Mouse (Mus musculus) brain, adult 2 months (tissue): ENCODE results near the gene Ube2b.

Experiments used
- DNase-seq: peaks from one replicate; pipeline ENCODE4 v3.0.0; 2011; ENCODE audit warnings: low read depth, low spot score

Ube2b gene

DNA sequence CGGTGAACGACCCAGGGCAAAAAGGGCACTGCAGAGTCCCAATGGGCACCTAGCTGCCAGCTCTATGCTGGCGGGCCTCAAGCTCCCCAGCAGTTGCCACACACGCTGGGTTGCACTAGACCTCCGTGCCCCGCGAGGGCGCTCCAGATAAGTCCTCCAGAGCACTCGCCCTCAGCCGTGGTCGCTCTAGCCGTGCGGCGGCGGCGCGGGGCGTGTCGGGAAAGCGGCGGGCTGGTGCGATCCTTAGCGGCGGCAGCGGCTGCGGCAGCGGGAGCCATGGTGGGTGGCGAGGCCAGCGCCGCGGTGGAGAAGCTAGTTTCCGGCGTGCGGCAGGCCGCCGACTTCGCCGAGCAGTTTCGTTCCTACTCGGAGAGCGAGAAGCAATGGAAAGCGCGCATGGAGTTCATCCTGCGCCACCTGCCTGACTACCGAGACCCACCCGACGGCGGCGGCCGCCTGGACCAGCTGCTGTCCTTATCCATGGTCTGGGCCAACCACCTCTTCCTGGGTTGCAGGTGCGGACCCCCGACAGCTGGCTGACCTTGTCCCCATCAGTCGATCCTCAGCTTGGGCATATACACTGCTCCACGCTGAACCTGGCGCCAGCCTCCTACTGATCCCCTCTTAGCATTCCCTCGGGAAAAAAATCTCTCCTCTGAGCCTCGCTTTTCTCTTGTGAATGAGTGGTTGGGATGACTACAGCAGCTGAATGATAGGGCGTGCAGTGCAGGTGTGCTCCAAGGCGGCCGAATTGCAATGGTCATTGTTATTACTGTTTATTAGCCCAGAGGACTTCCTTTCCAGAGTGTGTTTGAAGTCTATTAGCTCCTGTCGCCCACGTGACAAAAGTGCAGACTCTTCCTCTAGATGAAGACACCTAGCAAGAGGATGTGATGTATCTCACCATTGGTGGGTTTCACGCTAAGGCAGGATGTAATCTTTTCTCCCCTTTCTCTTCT is 32.8 kb downstream of the Ube2b start, which contains the start of gene Cdkn2aipnl:
Gene Cdkn2aipnl (plus strand): TSS at position 219 of the 959 bp plus-strand sequence.
- DNase-seq: peak; percentile 98

DNA sequence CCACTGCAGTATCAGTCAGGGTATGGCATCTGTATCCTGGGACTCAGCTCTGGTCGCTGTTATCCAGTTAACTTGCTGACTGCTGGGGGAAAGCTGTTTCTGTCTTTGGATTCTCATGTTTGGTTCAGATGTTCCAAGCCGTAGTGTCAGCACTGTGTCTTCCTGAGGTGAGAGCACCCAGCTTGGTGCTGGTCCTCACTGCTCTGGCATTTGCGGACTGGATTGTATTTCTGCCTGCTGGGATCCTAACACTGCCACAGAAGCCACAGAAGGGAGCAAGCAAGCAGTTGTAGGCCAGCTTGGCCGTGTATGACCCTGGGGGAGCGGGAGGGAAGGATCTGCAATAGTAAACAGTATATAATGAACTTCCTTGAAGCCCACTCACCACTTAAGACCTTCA is 33.9 kb downstream of the Ube2b start:
- DNase-seq: no peak

DNA sequence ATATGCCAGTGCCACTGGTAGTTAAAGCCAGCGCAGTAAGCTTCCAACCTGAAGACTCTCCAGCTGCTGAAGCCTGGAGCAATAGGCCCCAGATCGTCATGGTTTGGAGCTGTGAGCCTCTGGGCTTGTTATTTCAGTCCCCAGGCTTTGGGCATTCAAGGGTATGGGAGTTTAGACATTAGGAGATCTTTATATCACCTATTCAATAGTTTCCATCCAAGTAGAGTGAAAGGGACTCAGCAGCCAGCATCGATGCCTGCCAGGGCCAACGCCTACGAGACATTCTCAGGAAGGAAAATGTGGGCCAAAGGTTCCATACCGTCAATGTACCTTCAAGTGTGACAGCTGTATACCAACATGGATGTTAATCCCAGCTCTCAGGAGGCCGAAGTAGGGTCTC is 38.3 kb downstream of the Ube2b start:
- DNase-seq: no peak

DNA sequence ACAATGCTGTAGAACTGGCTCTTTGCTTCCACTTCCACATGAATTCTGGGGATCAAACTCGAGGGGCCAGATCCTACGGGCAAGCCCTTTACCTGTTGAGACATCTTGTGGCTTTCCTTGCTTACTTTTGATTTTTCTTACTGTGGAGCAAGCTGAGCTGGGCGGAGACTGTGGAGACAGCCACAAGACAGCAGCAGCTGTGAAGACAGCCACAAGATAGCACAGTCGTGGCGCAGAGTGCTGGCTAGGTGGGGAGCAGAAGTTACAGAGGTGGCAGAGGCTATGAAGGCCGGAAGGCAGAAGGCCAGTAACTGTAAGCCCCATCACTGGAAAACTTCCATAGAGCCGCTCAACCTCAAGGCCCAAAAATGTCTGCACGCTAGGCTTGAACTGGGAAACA is 38.8 kb downstream of the Ube2b start:
- no peak for DNase-seq

DNA sequence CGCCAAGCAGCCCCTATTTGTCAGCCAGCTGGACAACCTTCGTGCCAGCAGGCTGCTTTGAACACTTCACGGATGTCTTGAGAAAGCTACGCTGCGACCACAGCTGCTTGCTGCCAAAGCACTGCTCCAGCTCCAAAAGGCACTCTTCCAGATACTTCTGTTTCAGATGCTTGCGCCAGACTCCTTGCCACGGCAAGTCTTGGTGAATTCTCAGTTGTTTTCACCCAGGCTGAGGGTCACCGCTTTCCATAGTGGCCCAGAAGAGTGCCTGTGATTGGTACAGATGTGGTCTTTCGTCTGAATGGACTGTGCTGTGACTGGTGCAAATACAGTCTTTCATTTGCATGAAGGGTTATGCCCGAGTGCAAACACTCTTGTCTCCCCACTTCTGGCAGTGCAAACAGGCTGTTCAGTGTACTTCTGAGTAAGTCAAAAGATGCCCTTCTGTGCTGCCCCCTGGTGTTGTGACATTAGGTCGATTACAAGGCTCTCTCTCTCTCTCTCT is 39.5 kb downstream of the Ube2b start:
- DNase-seq: peak; percentile 71

DNA sequence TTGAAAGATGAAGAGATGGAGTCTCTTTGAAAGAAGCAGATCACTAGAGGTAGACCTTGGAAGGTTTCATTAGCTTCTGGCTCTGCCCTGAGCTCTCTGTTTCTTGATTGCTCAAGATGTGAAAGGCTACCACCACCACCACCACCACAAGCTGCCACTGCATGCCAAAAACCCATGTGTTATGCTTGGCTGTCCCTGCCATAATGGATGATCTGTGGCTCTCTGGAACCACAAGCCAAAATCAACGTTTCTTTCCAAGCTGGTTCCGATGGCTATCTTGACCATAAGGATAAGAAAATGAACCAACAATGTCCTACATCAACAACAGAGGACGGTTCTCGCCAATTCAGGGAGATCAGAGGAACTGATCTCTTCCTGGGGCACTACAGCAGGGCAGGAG is 40.5 kb downstream of the Ube2b start:
- no peak for DNase-seq

DNA sequence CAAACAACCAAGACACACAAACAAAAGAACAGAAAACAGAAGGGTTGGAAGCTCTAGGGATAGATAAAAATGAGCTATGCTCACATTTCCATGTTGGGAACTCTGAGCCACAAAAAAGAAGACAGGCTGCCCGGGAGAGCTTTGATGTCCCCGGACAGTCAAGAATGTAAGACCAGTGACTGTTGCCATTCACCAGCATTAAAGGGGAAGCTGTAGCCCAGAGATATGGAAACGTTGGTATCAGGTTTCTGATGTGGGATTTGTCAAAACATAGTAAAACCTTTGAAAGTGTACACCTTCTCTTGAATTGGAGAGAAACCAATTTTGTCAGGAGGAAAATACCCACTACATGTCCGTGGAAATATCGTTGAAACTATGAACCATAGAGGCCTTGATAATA is 41.1 kb downstream of the Ube2b start:
- DNase-seq: no peak

DNA sequence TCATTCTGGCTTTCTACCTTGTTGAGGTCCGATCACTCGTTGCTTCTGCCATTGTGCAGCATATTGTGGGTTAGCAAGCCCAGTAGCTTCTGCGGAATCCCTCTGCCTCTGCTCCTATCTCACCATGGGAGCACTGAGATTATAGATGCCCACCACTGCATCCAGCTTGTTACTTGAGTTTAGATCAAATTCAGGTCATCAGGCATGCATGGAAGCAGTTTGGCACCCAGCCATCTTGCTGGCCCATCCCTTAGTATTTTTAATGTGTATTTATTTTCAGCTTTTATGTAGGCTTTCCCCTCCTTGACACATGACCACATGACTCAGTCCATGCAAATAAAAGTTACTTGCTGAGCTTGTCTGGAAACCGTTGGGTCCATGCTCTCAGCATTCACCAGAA is 42.8 kb downstream of the Ube2b start:
- no peak for DNase-seq

DNA sequence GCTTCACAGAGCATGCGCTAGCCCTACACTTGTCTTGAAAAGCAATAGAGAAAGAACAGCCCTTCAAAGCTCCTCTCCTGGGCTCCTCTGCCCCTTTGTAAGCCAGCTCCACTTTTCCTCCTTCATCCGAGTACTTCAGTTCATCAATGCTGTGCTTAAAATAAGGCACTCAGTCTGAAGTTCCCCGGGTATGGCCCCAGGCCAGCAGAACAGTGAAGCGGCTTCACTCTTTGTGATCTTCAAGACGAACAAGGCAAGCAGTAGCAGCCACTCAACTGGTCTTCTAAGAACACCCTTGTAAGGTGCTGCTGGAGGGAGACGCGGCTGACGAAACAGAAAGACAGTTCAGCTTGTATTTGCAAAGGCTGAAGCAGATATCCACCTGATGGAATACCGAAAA is 44.5 kb downstream of the Ube2b start:
- no peak for DNase-seq

DNA sequence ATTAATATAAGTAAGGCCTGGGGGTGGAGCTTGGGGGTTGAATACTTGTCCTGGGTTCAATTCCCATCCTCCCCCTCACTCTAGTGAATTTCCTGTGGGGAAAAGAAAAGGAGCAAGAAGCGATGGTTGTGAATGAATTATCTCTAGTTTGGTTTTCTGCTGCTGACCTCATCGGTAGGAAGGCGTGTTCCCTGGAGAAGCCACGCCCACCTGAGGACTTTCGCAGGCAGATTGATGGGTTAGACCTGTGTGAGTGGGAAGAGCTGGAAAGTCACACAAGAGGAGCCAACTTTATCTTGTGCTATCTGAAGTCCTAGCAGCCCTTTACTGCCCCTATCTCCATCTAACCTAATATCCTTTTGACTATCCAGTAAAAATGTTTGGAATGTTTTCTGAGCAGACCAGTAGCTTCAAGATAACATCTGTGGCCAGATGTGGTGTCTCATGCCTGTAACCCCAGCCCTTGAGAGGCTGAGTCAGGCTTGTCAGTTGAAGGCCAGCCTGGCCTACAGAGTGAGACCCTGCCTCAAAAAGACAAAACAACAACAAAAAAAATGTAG is 48.6 kb downstream of the Ube2b start:
- DNase-seq: no peak

DNA sequence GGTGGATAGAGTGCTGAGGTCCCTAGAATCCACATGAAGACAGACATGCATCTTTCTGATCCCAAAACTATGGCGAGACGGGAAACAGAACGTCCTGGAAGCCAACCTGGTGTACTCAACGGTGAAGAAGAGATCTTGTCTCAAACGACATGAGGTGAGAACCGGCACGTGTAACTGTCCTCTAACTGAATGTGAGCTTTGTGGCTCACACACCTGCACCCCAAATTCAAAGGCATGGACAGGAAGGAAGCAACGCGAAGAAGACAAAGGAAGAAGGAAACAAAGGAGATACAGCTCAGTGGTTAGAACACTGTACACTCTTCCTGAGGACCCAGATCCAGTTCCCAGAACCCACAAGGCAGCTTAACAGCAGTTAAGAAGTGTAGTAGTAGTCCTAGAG is 50.6 kb downstream of the Ube2b start:
- no peak for DNase-seq

DNA sequence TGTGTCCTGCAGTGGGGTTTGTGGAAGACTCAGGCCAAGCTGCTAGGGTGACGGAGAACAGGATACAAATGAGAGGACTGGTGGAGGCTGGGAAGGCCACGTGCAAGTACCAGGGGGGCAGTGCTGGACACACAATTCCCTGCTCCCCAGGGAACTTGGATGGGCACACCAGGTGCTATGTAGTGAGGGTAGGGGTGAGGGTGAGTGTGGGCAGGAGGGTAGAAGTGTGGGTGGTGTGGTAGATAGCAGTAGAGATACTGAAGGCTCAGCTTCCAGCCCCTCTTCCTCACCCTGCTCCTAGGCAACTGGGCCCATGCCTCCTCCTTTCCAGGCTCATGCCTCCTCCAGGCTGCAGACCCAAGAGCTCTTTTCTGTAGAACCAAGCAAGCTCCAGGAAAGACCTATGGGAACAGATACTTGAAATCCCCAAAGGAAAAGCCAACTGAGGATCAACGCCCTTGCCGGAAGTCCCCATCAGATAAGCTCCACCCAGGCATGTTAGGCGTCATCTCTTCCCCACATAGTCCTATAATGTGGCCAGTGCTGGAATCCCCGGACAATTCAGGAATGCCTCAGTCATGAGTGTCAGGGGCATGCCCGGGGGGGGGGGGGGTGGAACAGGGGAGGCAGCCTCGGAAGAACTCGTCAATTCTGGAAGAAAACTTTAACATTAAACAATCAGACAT is 51.3 kb downstream of the Ube2b start:
- DNase-seq: no peak

DNA sequence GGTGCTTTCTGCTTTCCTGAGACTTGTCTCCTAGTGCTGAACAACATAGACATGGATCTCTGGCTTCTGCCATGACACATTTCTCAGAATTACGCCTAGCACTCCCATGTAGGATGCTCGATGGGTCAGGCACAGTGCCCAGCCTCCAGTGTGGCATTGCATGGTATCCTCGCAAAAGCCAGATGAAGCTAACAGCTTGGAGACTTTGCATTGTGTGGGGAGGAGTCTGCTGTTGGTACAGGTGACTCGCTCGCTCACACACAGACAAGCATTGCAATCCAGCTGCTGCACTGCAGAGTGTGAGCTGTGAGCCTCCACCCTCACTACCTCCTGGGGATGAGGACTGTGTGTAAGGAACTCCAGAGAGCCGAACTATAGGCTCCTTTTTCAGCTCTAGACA is 54.4 kb downstream of the Ube2b start:
- DNase-seq: peak; percentile 76

DNA sequence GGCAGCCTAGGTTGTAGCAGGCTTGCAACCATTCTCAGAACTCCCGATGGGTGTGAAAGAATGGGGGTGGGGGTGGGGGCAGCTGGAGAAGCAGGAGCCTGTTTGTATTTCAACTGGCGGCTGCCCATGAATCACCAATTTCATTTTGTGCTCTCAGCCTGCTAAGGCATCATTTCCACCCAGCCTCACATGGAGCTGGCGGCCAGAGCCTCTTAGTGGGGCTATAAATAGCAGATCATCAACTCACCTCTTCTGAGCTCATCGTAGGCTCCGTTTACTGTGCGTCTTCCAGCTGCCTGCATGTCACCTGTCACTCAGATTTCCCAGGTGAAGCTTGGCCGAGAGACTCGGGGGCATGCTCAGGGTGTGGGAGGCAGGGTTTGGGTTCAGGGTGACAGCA is 55.0 kb downstream of the Ube2b start:
- peak; percentile 91 for DNase-seq

DNA sequence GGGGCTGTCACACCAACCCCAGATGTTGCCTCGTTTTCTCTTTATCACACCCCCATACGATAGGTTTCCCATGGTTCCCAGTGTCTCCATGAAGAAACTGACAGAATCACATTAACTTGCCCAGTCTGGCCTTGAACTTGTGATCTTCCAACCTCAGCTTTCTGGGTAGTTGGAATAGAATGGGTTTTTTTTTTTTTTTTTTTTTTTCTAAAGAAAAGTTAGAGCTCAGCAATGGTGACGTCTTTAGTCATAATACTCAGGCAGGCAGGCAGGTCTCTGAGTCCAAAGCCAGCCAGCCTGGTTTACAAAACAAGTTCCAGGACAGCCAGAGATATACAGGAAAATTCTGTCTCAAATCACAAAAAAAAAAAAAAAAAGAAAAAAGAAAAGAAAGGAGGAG is 56.3 kb downstream of the Ube2b start:
- no peak for DNase-seq

DNA sequence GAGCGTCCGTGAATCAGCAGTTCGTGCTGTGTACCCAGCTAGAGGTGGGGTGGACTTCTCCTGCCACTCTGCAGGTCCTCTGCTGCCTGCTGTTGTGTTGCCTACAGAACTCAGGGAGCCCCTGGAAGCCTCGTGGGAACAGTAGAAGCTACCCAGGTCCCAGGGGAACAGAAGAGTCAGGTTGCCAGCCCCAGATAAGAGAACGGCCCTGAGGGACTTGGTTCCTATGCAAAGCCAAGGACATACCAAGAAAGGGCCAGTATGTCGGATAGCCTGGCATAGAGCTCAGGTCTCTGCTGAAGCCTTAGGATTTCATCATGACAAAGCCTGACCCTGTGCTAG is 57.1 kb downstream of the Ube2b start:
- no peak for DNase-seq

DNA sequence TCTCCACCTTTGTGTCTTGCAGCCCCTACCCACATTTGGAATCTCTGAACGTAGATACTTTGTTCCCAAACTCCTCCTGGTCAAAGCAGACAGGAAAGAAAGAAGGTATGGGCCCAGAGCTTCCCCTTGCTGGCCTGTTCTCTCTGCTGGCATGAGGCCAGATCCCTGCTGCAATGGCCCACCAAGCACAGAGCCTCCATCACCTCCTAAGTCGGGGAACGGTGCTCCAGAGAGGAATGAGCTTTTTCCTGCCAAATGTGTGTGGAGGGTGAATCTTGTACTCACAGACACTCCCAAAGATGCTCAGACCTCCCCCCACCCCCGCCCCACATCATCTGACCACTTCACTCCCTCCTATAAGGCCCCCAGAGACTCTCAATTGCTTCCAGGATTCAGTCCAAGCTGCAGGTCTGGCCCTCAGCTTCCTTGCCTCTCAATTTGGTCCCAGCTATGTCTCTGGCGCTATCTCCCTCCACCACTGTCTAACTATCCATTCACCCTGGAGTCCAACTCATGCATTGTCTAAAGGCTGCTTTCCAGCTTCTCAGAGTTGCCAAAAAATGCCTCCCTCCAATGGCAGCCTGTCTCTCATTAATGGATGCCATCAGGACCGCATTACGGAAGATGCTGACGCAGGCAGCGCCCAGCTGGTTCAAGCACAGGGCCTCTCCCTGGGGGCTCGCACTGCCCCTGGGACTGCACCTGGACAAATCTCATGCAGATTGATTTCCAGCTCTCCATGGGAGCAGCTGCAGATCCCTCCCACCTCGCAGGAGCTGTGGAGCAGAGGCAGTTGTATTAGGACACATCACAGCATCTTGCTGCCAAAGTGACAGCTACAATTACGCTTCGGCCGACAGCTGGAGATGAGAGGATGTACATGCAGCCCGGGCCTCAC is 57.7 kb downstream of the Ube2b start:
- DNase-seq: peak; percentile 70

DNA sequence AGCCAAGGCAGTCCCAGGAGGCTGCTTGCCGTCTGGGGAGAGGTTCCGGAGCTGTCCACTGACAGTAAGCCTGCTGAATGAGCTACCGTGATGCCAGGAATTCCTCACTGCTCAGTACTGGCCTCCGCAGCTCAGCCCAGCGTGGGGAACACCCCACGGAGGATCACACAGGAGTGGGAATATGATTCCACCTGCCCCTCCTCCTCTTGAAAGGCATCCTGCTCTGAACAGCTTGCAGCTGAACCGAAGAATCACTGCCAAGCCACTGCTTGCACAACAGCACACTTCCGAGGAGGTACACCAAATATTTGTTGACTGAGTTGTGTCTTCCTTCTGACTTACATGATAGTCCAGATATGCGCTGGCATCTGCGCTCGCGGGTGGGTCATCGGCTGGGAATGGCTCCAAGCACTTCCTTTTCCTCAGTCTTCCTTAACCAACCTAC is 60.0 kb downstream of the Ube2b start:
- DNase-seq: peak; percentile 28

DNA sequence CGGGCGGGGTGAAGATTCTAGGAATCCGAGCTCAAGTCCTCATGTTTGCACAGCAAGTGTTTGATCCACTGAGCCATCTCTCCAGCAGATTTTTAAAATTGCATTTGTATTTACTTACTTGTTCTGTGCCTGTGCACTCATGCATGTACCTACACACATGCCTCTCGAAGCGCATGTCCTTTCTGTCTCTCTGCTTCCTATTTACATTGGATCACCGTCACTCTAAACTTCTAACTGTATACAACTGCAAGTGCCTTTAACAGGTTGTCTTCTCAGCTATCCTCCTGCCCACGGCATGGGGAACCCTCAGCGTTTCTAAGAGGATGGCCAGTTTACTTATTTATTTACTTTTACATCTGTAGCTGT is 61.0 kb downstream of the Ube2b start:
- no peak for DNase-seq

DNA sequence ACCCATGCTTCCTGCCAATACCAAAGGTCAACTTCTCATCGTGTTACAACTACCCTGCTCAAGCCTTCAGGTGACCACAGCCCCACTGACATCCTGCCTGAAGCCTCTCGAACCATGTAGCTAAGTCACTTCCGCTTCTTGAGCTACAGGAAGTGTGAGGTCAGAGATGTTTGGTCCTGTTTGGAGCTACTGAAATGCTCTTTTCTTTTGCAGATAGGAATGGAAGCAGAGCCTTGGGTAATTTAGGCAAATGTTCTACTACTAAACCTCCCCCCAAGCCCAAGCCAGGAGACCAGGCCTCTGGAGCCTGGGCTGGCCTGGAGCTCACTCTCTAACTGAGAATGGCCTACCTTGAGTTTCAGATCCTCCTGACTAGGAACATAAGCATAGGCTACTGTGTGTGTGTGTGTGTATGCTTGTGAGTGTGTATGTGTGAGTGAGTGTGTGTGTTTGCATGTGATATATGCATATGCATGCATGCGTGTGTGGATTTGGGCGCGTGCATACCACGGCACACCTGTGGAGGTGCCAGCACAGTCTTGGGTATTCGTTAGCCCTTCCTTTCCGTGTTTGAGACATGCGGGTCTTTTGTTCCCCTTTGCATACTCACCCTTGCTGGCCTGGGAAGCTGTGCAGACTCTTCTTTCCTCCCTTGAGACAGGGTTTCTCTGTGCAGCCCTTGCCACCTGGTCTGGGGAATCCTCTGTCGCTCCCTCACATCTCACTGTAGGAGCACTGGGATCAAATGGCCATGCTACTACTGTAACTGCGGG is 61.6 kb downstream of the Ube2b start:
- DNase-seq: no peak

DNA sequence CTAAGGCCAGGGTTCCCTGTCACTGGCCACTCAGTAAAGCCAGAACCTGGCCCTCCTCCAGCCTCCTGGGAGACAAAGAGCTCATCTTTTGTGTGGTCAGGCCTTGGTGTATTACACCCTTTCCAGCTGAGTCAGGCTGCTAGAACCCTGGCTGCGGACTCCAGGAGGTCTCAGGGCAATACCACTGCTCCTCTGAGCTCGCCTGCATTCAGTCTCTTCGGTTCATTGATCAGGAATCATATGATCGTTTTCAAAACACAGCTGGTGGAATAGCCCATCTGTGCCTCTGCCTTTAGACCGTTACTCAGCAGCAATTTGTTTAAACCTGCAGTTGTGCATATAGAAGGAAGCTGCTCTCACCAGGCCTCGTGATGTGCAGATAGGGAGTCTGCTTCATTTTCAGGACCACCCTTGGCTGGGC is 63.2 kb downstream of the Ube2b start:
- DNase-seq: peak; percentile 29
